Mouse (Mus musculus): ENCODE data around the gene Clps. TPM values are rescaled to one million over a fixed set of nuclear protein-coding genes. Genes with fewer than 3 reads are reported as not detected.

Gene Clps
- total and polyA plus RNA-seq, 3 experiments = not detected

DNA sequence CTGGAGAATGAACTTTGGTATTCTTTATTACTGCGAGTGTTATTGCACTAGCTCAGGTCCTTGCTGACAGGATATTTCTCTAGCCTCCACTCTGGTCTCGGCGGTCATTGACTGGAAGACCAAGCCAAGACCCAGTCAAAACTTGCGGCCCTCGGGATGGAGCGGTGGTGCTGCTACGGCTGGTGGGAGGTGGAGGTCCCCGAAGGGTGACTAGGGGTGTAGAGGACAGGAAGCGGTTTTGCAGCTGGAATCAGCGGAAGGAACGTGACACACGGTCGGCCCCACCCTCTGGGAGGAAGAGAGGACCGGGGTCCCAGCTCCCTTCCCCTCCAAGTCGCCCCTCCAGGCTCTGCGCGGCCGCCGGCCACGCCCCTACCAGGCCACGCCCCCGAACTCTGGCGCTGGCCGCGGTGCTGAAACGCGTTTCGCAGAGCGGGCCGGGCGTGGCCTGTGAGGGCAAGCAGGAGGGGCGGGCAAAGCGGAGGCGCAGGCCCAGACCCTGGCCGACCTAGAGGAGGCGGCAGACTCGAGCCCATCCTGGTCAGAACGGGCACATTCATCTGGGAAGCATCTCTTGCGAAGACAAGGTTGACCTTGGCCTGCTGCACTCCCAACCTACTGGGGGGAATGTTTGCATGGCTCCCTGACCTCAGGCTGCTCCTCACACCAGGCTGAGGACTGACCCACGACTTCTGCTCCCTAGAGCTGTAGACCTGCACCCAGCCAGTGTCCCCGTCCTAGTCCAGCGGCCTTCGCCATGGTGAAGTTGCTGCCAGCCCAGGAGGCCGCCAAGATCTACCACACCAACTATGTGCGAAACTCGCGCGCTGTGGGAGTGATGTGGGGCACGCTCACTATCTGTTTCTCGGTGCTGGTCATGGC, 14.9 kb upstream of the Clps start, which contains the start of gene Lhfpl5:
Lhfpl5 (plus strand) TSS at position 398 of the 882 bp plus-strand sequence.
- Histone ChIP-seq H3K27me3 (replicated peaks) (peaks cover 9% of the 10 kb centered on the region), H3K9ac (ENCODE audit: insufficient read depth, low read depth) (no peak within 1 kb of the TSS), H3K36me3 (replicated peaks in 1 of 2; ENCODE audit: control insufficient read depth in 1 of 2, insufficient read depth in 1 of 2, low read length in 1 of 2) (no peaks in the 10 kb centered on the region), H3K79me2 (replicated peaks; ENCODE audit: control insufficient read depth, extremely low read depth, insufficient read depth, poor library complexity, severe bottlenecking) (no peaks in the 10 kb centered on the region), H3K4me2 (ENCODE audit: insufficient read depth, low read depth, poor library complexity, severe bottlenecking) (no peak within 1 kb of the TSS), H3K4me3 (replicated peaks in 1 of 3; ENCODE audit: low read depth in 2 of 3, low read length in 2 of 3, poor library complexity in 1 of 3) (no peak within 1 kb of the TSS), H3K27ac (ENCODE audit: insufficient read depth, low read depth) (no peak within 1 kb of the TSS), H3K9me3 (replicated peaks; ENCODE audit: low read length) (peaks cover 12% of the 10 kb centered on the region), H3K4me1 (ENCODE audit: control insufficient read depth in 1 of 2, insufficient read depth in 2 of 2) (peaks cover 2 to 8% of the 10 kb centered on the region in 2 experiments; a peak in 3 of 4 replicates)
- no peak for DNase-seq (ENCODE audit: extremely low read depth)
- in situ Hi-C loops (cut with MboI; ENCODE audit: low pct_ligation_motif_present, low pct_unique_long_range_greater_than_20kb, low sequenced_read_pairs) = no loop called here
- TF ChIP-seq GABPA (IDR thresholded peaks at IDR 0.05; ENCODE audit: insufficient replicate concordance, low read depth, low read length) (no peak), CHD2 (IDR thresholded peaks at IDR 0.05; ENCODE audit: low read length) (no peak), ZMIZ1 (IDR thresholded peaks at IDR 0.05; ENCODE audit: low read depth, low read length) (no peak), MXI1 (IDR thresholded peaks at IDR 0.05; ENCODE audit: low read depth, low read length) (no peak)
- dilution Hi-C loops (cut with MboI; ENCODE audit: extremely low pct_ligation_motif_present, extremely low pct_unique_long_range_greater_than_20kb, low sequenced_read_pairs) = no loop called here

DNA sequence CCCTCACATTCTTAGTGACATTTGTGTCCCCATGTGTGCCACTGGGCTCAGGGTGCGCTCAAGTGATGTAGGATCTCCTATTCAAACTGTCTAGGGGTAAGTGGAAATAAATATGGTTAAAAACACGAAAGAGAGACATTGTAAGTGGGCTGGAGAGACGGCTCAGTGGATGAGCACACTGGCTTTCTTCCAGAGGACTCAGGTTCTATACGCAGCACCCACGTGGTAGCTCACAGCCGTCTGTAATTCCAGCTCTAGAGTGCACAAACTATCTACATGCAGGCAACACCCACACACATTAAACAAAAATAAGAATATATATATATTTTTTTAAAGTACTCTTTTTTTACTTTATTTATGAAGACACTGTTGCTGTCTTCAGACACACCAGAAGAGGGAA, 12.4 kb upstream of the Clps start:
- Histone ChIP-seq H3K27me3 (replicated peaks) (peaks cover 8% of the 10 kb centered on the region), H3K9me3 (replicated peaks; ENCODE audit: low read length) (peaks cover 6% of the 10 kb centered on the region), H3K4me3 (replicated peaks in 1 of 3; ENCODE audit: low read depth in 2 of 3, low read length in 2 of 3, poor library complexity in 1 of 3) (no peak overlapping the region), H3K79me2 (replicated peaks; ENCODE audit: control insufficient read depth, extremely low read depth, insufficient read depth, poor library complexity, severe bottlenecking) (no peaks in the 10 kb centered on the region), H3K9ac (ENCODE audit: insufficient read depth, low read depth) (no peak overlapping the region), H3K4me1 (ENCODE audit: control insufficient read depth in 1 of 2, insufficient read depth in 2 of 2) (peaks cover 5 to 8% of the 10 kb centered on the region in 2 experiments; a peak in 3 of 4 replicates), H3K27ac (ENCODE audit: insufficient read depth, low read depth) (no peak overlapping the region), H3K4me2 (ENCODE audit: insufficient read depth, low read depth, poor library complexity, severe bottlenecking) (no peak overlapping the region), H3K36me3 (replicated peaks in 1 of 2; ENCODE audit: control insufficient read depth in 1 of 2, insufficient read depth in 1 of 2, low read length in 1 of 2) (no peaks in the 10 kb centered on the region)
- dilution Hi-C loops (cut with MboI; ENCODE audit: extremely low pct_ligation_motif_present, extremely low pct_unique_long_range_greater_than_20kb, low sequenced_read_pairs) = no loop called here
- TF ChIP-seq TCF12 (IDR thresholded peaks at IDR 0.05; ENCODE audit: low read depth, low read length) (no peak), CTCF (conservative IDR thresholded peaks at IDR 0.05 in 1 of 2, IDR thresholded peaks at IDR 0.05 in 1 of 2; ENCODE audit: low read depth in 2 of 2, low read length in 2 of 2) (no peak), ZMIZ1 (IDR thresholded peaks at IDR 0.05; ENCODE audit: low read depth, low read length) (no peak), USF1 (IDR thresholded peaks at IDR 0.05; ENCODE audit: low read depth, low read length) (no peak), RAD21 (IDR thresholded peaks at IDR 0.05; ENCODE audit: low read depth, low read length) (no peak), ZKSCAN1 (IDR thresholded peaks at IDR 0.05; ENCODE audit: borderline replicate concordance, low read depth, low read length) (no peak), JUND (conservative IDR thresholded peaks at IDR 0.05; ENCODE audit: low read depth, low read length) (no peak), ZNF384 (IDR thresholded peaks at IDR 0.05; ENCODE audit: low read depth, low read length) (no peak), UBTF (IDR thresholded peaks at IDR 0.05; ENCODE audit: low read depth, low read length) (no peak), GABPA (IDR thresholded peaks at IDR 0.05; ENCODE audit: insufficient replicate concordance, low read depth, low read length) (no peak)
- no peak for DNase-seq (ENCODE audit: extremely low read depth)
- in situ Hi-C loops (cut with MboI; ENCODE audit: low pct_ligation_motif_present, low pct_unique_long_range_greater_than_20kb, low sequenced_read_pairs) = no loop called here
